8 mouse cellular contexts compared by ENCODE assay signal in the genomic region with DNA sequence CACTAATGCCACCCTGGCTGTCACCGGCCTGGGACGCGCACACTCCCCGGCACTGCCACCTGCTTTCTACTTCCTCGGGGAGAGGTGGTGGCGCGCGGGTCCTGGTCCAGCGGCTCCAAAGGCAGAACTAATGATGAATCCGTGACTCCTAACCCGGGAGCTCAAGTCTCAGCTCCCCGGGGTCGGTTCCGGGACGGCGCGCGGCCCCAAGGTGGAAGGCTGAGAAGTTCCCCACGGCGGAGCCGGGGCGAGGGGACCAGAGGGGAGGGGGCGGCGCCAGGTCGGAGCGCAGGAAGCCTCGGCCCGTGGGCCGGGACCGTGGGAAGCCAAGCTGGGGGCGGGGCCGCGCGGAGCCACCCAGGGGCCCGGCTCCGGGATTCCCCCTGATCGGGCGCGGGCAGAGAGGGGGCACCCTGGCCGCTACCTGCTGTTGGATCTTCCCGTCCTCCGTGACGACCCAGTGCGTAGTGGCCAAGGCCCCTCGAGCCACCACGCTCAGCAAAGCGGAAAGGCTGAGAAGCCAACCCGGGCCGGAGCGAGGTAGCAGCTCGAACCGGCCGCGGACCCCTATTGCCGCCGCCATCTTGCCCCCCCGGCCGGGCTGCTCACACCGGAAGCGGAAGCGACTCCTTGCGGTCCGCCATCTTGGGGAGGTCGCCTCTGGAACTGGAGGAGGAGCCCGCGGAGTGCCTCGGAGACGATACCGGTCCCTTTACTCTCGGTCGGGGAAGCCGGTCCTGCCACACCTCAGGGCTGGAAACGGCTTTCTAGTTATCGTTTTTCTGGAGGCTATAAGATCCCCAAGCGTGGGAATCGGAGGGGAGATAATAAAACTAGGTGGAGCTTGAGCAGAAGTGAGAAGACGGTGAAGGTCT. TPM values are rescaled to one million over a fixed set of nuclear protein-coding genes. Genes with fewer than 3 reads are reported as not detected.
A peak's percentile ranks its signal among the peaks of the same experiment; 100 is the strongest.
DNase-seq lines count a peak whose midpoint lies in the region; ATAC-seq lines count a peak whose summit lies in the region.

TSS of gene Ttc17 (minus strand) at position 607 of the 875 bp plus-strand sequence.

- peak; percentile 91 for DNase-seq in R1 (ENCODE audit: low read depth, low spot score)
- peak; percentile 91 to 96 for DNase-seq in cerebellum, postnatal 25 days
- DNase-seq in frontal cortex, postnatal 25 days (ENCODE audit: low spot score in 2 of 2): peak; percentile 73 to 77
- peak; percentile 88 for DNase-seq in hindbrain, embryonic 14.5 days (ENCODE audit: low spot score)
- peak; percentile 84 to 87 for DNase-seq in layer of hippocampus, postnatal 36 days
- peak; percentile 92 for DNase-seq in lung, postnatal 36 days
- DNase-seq in retina, postnatal 1 day: peak; percentile 95
- peak; percentile 82 to 84 for DNase-seq in urinary bladder, adult 18-20 months (ENCODE audit: low spot score in 2 of 2)

- H3K9ac ChIP-seq in hindbrain, embryonic 14.5 days: peak within 1 kb of the TSS; percentile 92

- H3K4me2 ChIP-seq in hindbrain, embryonic 14.5 days (replicated peaks): peak within 1 kb of the TSS; percentile 94

- H3K9me3 ChIP-seq in hindbrain, embryonic 14.5 days (ENCODE audit: control insufficient read depth, low read length): no peaks in the 10 kb centered on the region

- H3K4me3 ChIP-seq in hindbrain, embryonic 14.5 days (replicated peaks; ENCODE audit: low read length): peak within 1 kb of the TSS; percentile 98

- under 1% methylated on average over 70 of the region's 77 CpGs for WGBS in hindbrain, embryonic 14.5 days

- peaks cover 18% of the 10 kb centered on the region for H3K36me3 ChIP-seq in hindbrain, embryonic 14.5 days (replicated peaks; ENCODE audit: control insufficient read depth, insufficient read depth)

- ATAC-seq in hindbrain, embryonic 14.5 days (ENCODE audit: low FRiP score): peak; percentile 95

- peak within 1 kb of the TSS; percentile 93 for H3K27ac ChIP-seq in hindbrain, embryonic 14.5 days

- no peaks in the 10 kb centered on the region for H3K27me3 ChIP-seq in hindbrain, embryonic 14.5 days (ENCODE audit: control insufficient read depth, insufficient read depth, low read length)

- H3K4me1 ChIP-seq in hindbrain, embryonic 14.5 days (replicated peaks; ENCODE audit: control insufficient read depth, insufficient read depth, low read length): peaks cover 36% of the 10 kb centered on the region

RNA-seq across cellular contexts. Expression of gene Ttc17, which starts in this region (rescaled TPM):
- polyA plus RNA-seq in hindbrain, embryonic 14.5 days (2014; fragmentation: Nextera tagmentation; extraction: Ambion mirVana): 25.1 and 27.9 TPM in 2 replicates
- total RNA-seq in layer of hippocampus, postnatal 36 days (2021): 10 to 100 TPM; 32.0 to 32.1 TPM

Comparison
In these comparisons a context has a peak if more than half of its experiments do, and no peak if none do; other contexts are left out.
1. Peak in every context shown above with its lines: DNase-seq, ATAC-seq, H3K4me3 ChIP-seq and H3K27ac ChIP-seq.